Mouse (Mus musculus) R1 (cell line): ENCODE data around the gene Gm17545.
A peak's percentile ranks its signal among the peaks of the same experiment; 100 is the strongest.

Experiments
- DNase-seq: peaks from one replicate; pipeline ENCODE4 v3.0.0-alpha.2; 2018; ENCODE audit warnings: low read depth, low spot score

Gene Gm17545

GRCm38 (mm10) chr9:22443157-22443556, 10.9 kb upstream of the Gm17545 start:
- DNase-seq = no peak

DNA sequence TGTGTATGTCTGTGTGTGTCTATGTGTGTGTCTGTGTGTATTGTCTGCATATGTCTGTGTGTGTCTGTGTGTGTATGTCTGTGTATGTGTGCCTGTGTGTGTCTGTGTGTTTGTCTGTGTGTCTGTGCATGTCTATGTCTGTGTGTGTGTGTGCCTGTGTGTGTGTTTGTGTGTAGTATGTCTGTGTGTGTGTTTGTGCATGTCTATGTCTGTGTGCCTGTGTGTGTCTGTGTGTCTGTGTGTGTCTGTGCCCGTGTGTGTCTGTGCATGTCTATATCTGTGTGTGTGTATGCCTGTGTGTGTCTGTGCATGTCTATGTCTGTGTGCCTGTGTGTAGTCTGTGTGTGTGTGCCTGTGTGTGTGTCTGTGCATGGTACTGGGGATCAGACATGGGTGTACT, 9.0 kb upstream of the Gm17545 start:
- DNase-seq = no peak

- DNase-seq = no peak
Measured at GRCm38 (mm10) chr9:22447213-22447612, 6.9 kb upstream of the Gm17545 start.

DNA sequence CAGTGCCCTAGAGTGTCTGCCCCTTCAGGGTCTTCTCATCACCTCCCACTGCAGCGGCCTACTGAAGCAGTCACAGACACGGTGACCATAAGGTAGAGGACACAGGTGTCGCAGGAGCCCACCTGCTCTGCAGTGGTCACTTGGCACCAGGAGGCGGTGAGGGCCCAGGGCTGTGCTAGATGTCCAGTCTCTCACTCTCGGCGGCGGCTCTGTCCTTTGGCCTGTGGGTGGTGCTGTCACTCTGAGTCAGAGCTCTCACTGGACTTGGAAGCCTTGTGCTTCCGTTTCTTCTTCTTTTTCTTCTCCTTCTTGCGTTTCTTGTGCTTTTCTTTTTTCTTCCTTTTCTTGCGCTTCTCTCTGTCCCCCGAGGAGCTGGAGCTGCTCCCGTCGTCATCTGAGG, 5.7 kb upstream of the Gm17545 start:
- DNase-seq = no peak

DNA sequence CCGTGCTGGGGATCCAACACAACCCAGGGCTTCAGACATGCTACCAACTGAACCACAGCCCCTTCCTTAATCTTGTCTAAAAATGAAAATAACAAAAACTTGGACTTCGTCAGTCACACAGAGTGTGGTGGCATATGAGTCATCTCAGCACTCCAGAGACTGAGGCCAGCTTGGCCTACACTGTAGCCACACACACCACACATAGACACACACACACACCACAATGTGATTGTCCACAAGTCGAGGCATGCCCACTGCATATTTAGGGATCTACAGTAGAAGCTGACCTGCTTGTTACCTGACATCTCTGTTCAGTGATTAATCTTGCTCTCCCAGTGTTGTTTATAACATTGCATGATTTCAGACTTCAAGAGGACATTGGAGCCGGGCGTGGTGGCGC, 4.9 kb upstream of the Gm17545 start:
- no peak for DNase-seq

DNA sequence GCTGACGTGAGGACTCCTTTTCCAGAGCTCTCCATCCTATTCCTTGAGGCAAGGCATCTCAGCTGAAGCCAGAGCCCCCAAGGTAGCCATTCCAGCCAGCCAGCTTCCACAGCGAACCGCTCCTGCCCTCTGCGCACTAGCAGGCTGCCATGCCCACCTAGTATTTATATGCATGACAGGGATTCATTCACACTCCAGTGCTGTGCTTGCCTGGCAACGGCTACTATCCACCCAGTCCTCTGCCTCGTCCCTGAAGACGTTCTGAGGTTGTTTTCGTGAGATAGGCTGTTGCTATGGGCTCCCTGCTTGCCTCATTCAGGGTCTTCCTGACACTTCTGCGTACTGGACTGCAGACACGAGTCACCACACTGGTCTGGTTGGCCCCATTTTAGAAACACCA, 1.4 kb upstream of the Gm17545 start:
- DNase-seq = no peak

- no peak for DNase-seq
Measured at GRCm38 (mm10) chr9:22453501-22453924, 577 bp upstream of the Gm17545 start.

DNA sequence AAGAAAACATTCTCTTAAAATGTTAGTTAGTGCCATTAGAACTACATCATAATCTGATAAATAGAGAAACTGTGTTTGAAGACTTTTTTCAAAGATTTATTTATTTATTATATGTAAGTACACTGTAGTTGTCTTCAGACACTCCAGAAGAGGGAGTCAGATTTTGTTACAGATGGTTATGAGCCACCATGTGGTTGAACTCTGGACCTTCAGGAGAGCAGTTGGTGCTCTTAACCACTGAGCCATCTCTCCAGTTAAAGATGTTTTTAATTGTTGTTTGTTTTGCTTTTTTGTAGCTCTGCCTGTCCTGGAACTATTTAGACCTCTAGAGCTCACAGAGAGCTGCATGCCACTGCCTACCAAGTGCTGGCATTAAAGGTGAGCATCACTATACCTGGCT, 951 bp downstream of the Gm17545 start:
- DNase-seq = no peak

DNA sequence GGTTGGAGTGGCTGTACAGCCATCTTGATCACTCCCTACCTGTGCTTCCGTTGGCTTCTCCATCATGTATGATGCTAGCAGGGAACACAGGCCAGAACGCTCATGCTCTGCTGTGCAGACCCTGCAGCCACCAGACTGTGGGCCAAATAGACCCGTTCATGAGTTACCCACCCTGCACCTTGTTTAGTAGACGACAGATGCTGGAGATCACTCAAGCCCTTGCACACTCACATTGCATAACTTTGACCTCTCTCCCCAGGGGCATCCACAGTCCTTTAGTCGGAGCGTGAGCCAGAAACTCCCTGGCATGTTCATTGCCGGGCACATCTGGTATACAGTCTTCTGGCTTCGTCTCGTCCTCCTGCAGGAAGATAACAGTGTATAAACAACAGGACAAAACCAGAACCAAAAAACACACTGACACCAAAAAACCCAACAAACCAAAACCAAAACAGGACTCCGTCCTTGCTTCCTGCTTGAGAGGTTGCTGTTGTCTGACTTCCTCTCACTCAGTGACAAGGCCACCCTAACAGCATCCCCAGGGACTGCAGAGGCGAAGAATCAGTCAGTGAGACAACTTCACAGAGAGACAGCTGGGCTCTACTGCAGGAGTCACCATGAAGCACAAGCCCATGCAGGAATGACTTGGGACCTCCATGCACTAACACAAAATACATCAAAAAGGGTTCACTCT, 3.2 kb downstream of the Gm17545 start:
- no peak for DNase-seq

GRCm38 (mm10) chr9:22461946-22462345, 7.9 kb downstream of the Gm17545 start:
- DNase-seq = no peak

DNA sequence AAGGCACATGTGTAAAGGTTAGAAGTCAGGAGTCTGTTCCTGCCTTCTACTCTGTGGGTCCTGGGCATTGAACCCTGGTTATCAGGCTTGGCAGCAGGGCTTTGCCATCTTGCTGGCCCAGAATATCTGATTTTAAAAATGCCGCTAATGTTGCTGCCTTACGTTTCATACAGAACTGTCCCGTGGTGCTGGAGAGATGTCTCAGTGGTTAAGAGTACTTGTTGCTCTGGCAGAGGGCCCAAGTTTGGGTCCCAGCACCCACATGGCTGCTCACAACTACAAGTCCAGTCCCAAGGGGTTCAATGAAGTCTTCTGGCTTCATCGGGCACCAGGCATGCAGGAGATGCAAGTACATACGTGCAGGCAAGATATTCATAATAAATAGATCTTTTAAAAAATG, 12.1 kb downstream of the Gm17545 start:
- DNase-seq = no peak

DNA sequence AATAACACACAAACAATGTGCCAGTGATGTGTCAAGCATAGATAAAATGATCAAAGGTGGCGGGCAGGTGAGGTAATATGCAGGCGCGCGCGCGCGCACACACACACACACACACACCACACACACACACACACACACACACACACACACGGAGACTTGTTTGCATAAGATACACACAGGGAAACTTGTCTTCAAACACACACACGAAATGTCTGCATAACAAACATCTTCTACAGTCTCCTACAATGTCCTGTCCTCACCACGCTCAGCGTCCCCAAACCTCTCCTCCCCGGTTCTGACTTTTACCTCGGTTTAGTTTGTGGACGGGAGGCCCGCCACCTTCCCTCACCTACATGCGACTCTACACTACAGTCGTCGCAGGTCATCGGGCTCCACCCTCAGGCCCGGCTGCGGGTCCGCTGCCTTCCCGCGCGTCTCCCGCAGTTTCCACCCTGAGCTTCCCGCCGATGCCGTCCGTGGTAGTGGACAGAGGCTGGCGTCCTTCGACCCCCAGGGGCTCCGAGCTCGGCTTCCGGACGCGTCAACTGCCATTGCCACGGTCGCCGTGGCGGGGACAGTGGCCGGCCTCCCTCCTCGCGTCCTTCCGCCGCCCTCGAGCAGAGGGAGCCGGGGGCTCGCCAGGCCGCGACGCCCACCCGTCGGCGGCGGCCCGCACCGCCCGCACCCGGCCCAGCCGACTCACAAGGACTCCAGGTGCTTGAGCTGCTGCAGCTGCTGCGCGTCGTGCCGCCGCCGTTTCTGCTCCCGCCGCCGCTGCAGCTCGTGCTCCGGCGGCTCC, 13.5 kb downstream of the Gm17545 start:
- peak; percentile 69 for DNase-seq

- DNase-seq = peak; percentile 88
Measured at GRCm38 (mm10) chr9:22468170-22468898, 14.2 kb downstream of the Gm17545 start.

DNA sequence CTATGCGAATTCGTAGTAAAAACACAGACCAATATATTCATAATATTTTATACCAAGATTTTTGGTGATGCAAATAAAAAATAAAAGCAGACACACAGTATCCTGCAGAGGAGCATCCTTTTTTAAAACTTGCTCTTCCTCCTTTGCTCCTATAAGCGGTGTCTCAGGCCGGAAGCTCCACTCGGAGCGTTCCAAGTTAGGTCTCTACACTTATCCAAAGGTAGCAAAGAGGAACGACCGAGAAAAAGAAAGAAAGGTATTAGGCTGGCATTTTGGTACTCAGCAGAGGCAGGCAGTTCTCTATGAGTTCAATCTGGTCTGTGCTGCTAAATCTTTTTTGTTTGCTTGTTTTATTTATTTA, 14.8 kb downstream of the Gm17545 start:
- DNase-seq = no peak

DNA sequence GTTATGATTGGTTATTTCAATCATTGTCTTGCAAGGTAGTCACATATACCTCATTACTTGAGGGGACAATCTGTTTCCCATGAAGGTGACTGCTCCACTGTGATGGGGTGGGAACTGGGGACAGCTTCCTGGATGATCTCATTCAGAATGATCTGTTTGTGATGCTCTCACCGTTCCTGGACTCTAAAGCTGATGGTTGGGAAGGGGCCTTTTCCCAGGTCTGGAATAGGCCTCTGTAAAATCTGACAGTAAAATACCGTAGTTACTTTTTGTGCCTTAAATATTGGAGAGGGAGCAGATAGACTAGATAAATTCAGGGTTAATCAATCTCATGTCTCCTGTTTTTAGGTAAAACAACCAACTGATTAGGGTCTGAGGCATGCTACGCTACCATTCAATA, 15.6 kb downstream of the Gm17545 start, which contains the start of gene Rp9:
TSS of gene Rp9 (minus strand) at position 101 of the 400 bp plus-strand sequence.
- DNase-seq = no peak

DNA sequence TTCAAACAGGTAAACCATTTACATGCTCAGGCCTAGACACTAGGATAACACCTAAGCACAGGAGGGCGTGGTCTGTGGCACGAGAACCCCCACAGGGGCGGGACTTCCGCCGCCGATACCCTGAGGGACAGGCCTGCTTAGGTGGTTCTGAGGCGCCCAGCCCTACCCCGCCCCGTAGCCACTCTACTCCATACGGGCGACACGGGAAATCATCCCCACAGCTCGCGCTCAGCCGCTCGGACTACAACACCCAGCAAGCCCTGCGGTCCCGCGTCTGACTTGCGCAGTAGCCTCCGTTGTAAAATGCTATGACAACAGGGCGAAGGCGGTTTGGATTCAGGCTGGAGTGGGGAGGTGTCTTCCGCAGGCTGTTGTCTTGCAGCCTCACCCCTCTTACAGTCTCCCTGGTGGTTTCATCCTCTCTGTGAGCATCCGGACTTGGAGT, 21.4 kb downstream of the Gm17545 start, which contains the start of gene Bbs9:
TSS of gene Bbs9 (plus strand) at position 292 of the 445 bp plus-strand sequence.
- DNase-seq = peak; percentile 99

GRCm38 (mm10) chr9:22476265-22476664, 22.2 kb downstream of the Gm17545 start:
- DNase-seq = peak; percentile 27

GRCm38 (mm10) chr9:22478946-22479345, 24.9 kb downstream of the Gm17545 start:
- DNase-seq = peak; percentile 88

DNA sequence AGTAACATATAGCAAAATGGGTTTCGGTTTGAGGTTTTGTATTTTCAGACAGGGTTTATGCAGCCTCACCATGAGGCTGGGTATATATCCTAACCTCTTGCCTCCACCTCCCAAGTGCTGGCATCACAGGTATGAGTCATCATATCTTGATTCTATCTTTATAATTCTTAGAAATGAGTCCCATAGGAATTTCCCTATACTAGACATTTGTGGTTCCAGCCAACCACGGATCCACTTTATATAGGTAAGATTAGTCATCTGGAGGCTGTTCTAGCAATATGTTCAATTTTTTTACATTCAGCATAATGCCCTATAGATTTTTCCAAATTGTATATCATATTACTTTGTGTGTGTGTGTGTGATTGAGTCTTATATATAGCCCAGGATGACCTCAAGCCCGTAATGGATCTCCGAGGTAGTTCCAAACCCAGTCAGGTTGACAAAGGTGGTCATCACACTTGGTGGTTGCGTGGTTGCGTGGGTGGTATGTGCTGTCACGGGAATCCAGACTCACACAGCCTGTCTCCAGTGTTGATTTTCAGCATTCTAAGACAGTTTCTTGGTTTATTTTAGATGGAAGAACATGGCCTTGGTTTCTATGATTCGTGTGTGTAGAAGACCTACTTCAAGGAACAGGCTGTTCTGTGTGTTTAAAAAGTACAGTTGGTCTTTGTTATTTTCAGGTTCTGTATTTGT, 29.9 kb downstream of the Gm17545 start:
- DNase-seq = no peak

DNA sequence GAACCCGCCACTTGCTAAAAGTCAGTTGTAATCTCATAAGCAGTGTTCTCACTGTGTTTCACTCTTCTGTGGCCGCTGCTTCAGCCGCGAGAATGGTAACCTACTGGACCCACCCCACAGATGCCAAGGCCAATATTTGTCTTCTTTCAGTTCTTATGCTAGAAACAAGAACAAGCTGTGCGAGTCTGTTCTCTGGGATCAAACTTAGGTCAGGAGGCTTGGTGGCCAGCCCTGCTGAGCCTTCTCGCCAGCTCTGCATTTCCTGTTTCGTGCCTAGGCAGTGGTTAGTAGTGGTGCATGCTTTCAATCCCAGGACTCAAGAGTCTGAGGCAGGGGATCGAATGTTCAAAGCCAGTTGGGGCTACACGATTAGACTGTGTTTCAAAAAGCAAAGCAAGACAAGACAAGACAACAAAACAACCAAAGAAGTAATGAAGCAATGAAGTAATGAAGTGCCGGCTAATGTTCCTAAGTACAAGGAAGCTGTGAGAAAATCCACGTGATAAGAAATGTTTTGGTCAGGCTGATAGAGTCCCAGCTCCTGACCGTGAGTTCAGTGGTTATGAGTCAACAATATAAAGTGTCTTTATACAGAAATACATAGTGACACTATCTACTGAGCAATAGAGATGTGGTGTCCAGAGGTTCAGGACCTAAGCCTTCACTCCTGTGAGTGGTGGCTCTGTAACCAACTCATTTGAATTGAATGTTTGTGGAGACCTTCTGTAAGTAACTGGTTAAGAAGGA, 30.6 kb downstream of the Gm17545 start:
- DNase-seq = no peak

DNA sequence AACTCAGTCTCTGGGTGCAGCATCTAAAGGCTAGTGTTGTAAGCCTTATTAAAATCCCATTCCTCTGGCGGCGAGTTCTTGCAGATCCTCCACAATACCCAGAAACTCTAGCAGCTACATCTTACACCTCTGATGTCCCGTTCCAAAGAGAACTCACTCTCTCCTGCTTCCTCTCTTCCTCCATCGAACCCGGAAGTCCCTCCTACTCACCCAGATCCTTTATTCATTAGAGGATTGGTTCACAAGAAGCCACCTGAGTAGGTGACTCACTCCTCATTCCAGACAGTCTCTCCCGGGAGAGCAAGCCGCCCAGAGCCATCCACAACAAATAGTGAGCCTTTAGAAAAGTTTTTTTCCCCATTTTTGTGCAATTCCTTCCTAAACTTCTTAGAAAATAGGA, 32.1 kb downstream of the Gm17545 start:
- peak; percentile 87 for DNase-seq
